Mouse (Mus musculus) thymus, adult 2 months (tissue): ENCODE results near the gene Vstm4. TPM values are rescaled to one million over a fixed set of nuclear protein-coding genes. Genes with fewer than 3 reads are reported as not detected.

ENCODE experiments used
- DNase-seq: peaks from one replicate; pipeline ENCODE4 v3.0.0; 2021
- H3K27ac ChIP-seq: fragments of 200-500 bp; 2 replicates; pipeline ENCODE4 v1.5.1; 2012; ENCODE audit warnings: low read length, control low read depth; ENCODE audit not compliant: control insufficient read depth, insufficient read depth
- H3K27me3 ChIP-seq: fragments of 200-500 bp; 2 replicates; pipeline ENCODE4 v1.6.1; 2012; ENCODE audit warnings: mild to moderate bottlenecking, low read length, moderate library complexity, mixed read lengths; ENCODE audit not compliant: control insufficient read depth, insufficient read depth
- H3K36me3 ChIP-seq: fragments of 200-500 bp; 2 replicates; pipeline ENCODE4 v1.6.1; 2012; ENCODE audit warnings: mild to moderate bottlenecking, low read length, moderate library complexity; ENCODE audit not compliant: control insufficient read depth, insufficient read depth
- H3K4me1 ChIP-seq: fragments of 200-500 bp; replicated peaks from 2 replicates; pipeline ENCODE4 v1.6.1; 2012; ENCODE audit warnings: low read length; ENCODE audit not compliant: control insufficient read depth, insufficient read depth
- H3K4me3 ChIP-seq: fragments of 200-500 bp; 2 replicates; pipeline ENCODE4 v1.5.1; 2012; ENCODE audit warnings: mild to moderate bottlenecking, low read length, control low read depth, moderate library complexity; ENCODE audit not compliant: control insufficient read depth, insufficient read depth
- CTCF ChIP-seq: fragments of 200-500 bp; IDR thresholded peaks from 2 replicates; pipeline ENCODE4 v1.5.1; 2012; ENCODE audit warnings: mild to moderate bottlenecking, control low read depth, low read length, moderate library complexity, borderline replicate concordance; ENCODE audit not compliant: control insufficient read depth, poor library complexity, insufficient read depth; ENCODE audit errors: extremely low read depth
- POLR2A ChIP-seq: fragments of 200-500 bp; IDR thresholded peaks from 2 replicates; pipeline ENCODE4 v1.6.1; 2012; ENCODE audit warnings: mild to moderate bottlenecking, low read length, control low read depth, moderate library complexity; ENCODE audit not compliant: control insufficient read depth, poor library complexity, insufficient read depth; ENCODE audit errors: extremely low read depth
- WGBS: fragments of 180-500 bp; shearing (Covaris S2); methylation state at CpG from one replicate; pipeline ENCODE4 v1.1.7; 2018; 5-methylcytosine and 5-hydroxymethylcytosine counted together
- polyA plus RNA-seq: library from polyadenylated mRNA; depleted of rRNA; stranded (reverse); fragments of >200 nt; gene quantifications from 2 replicates; pipeline ENCODE4 v1.2.3, GENCODE M21; 2012; rRNA removed

Gene Vstm4
- polyA plus RNA-seq, result 1.2 and 1.8 TPM in 2 replicates

GRCm38 (mm10) chr14:32856681-32857328 lies at the start of gene Vstm4:
Gene Vstm4, plus strand, starts transcription at chr14:32856756.
- no peak within 1 kb of the TSS for H3K27ac ChIP-seq
- TF ChIP-seq CTCF, result no peak
- no peak for TF ChIP-seq POLR2A
- peaks cover 4% of the 10 kb centered on the region; the same call in 1 of the 2 replicates for H3K27me3 ChIP-seq
- 4% methylated on average over 68 of the region's 68 CpGs for WGBS
- no peaks in the 10 kb centered on the region for H3K4me1 ChIP-seq
- H3K36me3 ChIP-seq, result no peaks in the 10 kb centered on the region
- DNase-seq, result no peak
- no peak within 1 kb of the TSS for H3K4me3 ChIP-seq

- DNase-seq, result no peak
- H3K36me3 ChIP-seq, result no peaks in the 10 kb centered on the region
- H3K4me1 ChIP-seq, result no peaks in the 10 kb centered on the region
- no peak overlapping the region for H3K27ac ChIP-seq
- no peak overlapping the region for H3K4me3 ChIP-seq
- no peaks in the 10 kb centered on the region for H3K27me3 ChIP-seq
- TF ChIP-seq CTCF (no peak), POLR2A (no peak)
Measured at GRCm38 (mm10) chr14:32810111-32810510, 46.4 kb upstream of the Vstm4 start.

GRCm38 (mm10) chr14:32812429-32812828 lies 44.1 kb upstream of the Vstm4 start:
- DNase-seq, result no peak
- Histone ChIP-seq H3K36me3 (no peaks in the 10 kb centered on the region), H3K27ac (no peak overlapping the region), H3K4me1 (no peaks in the 10 kb centered on the region), H3K27me3 (no peaks in the 10 kb centered on the region), H3K4me3 (no peak overlapping the region)
- 33% methylated on average over 6 of the region's 6 CpGs for WGBS
- TF ChIP-seq POLR2A, result no peak
- TF ChIP-seq CTCF, result no peak

- WGBS, result 79% methylated on average over 4 of the region's 4 CpGs
- TF ChIP-seq POLR2A (no peak), CTCF (no peak)
Measured at GRCm38 (mm10) chr14:32814961-32815360, 41.6 kb upstream of the Vstm4 start.

GRCm38 (mm10) chr14:32816533-32816932 lies 40.0 kb upstream of the Vstm4 start:
- 74% methylated on average over 4 of the region's 4 CpGs for WGBS
- Histone ChIP-seq H3K4me1 (no peaks in the 10 kb centered on the region), H3K27me3 (no peaks in the 10 kb centered on the region), H3K36me3 (no peaks in the 10 kb centered on the region), H3K4me3 (no peak overlapping the region), H3K27ac (no peak overlapping the region)
- DNase-seq, result no peak
- TF ChIP-seq CTCF (no peak), POLR2A (no peak)

More at GRCm38 (mm10) chr14:32814961-32815360, 41.6 kb upstream of the Vstm4 start:
- Histone ChIP-seq H3K4me1 (no peaks in the 10 kb centered on the region), H3K36me3 (no peaks in the 10 kb centered on the region), H3K27ac (no peak overlapping the region), H3K4me3 (no peak overlapping the region), H3K27me3 (no peaks in the 10 kb centered on the region)
- no peak for DNase-seq

GRCm38 (mm10) chr14:32817258-32817657 lies 39.3 kb upstream of the Vstm4 start:
- WGBS, result 85% methylated on average over 7 of the region's 7 CpGs
- Histone ChIP-seq H3K36me3 (no peaks in the 10 kb centered on the region), H3K4me1 (no peaks in the 10 kb centered on the region), H3K27ac (no peak overlapping the region), H3K27me3 (no peaks in the 10 kb centered on the region), H3K4me3 (no peak overlapping the region)
- DNase-seq, result no peak
- TF ChIP-seq CTCF (no peak), POLR2A (no peak)

GRCm38 (mm10) chr14:32819297-32819696 lies 37.3 kb upstream of the Vstm4 start:
- DNase-seq, result no peak
- H3K4me1 ChIP-seq, result no peaks in the 10 kb centered on the region
- no peaks in the 10 kb centered on the region for H3K36me3 ChIP-seq
- 90% methylated on average over 1 of the region's 1 CpGs for WGBS
- TF ChIP-seq CTCF (no peak), POLR2A (no peak)
- H3K27ac ChIP-seq, result no peak overlapping the region
- H3K27me3 ChIP-seq, result no peaks in the 10 kb centered on the region
- H3K4me3 ChIP-seq, result no peak overlapping the region
